8 mouse cellular contexts compared by ENCODE assay signal in genomic region chr12:108004701-108005487, GRCm38 (mm10). TPM values are rescaled to one million over a fixed set of nuclear protein-coding genes. Genes with fewer than 3 reads are reported as not detected.
A peak's percentile ranks its signal among the peaks of the same experiment; 100 is the strongest.
DNase-seq lines count a peak whose midpoint lies in the region; ATAC-seq lines count a peak whose summit lies in the region.

No protein-coding gene starts in this region.

- H3K27me3 ChIP-seq in kidney, embryonic 15.5 days = peaks cover 64% of the 10 kb centered on the region
- no peaks in the 10 kb centered on the region for H3K27me3 ChIP-seq in embryonic facial prominence, embryonic 11.5 days (ENCODE audit: control insufficient read depth, insufficient read depth, low read length)
- no peaks in the 10 kb centered on the region for H3K27me3 ChIP-seq in limb, embryonic 11.5 days (ENCODE audit: control insufficient read depth, insufficient read depth, low read length)

- H3K4me2 ChIP-seq in kidney, embryonic 15.5 days = peak overlapping the region; percentile 99
- peak overlapping the region; percentile 75 for H3K4me2 ChIP-seq in embryonic facial prominence, embryonic 11.5 days (ENCODE audit: low read depth, low read length)
- peak overlapping the region; percentile 78 for H3K4me2 ChIP-seq in limb, embryonic 11.5 days (ENCODE audit: low read depth, severe bottlenecking)

- no peak for DNase-seq in kidney, postnatal 14 days
- DNase-seq in embryonic facial prominence, embryonic 11.5 days (ENCODE audit: low spot score) = peak; percentile 77
- DNase-seq in limb, embryonic 11.5 days (ENCODE audit: low spot score) = peak; percentile 85
- DNase-seq in retina, postnatal 1 day = peak; percentile 64
- DNase-seq in urinary bladder, postnatal 25 days (ENCODE audit: low spot score) = no peak
- DNase-seq in adipocyte (ENCODE audit: low spot score) = no peak
- DNase-seq in spleen, postnatal 36 days (ENCODE audit: low spot score in 2 of 2) = no peak

- H3K36me3 ChIP-seq in kidney, embryonic 15.5 days = no peaks in the 10 kb centered on the region
- no peaks in the 10 kb centered on the region for H3K36me3 ChIP-seq in embryonic facial prominence, embryonic 11.5 days (replicated peaks; ENCODE audit: control insufficient read depth, insufficient read depth, low read depth, low read length)
- no peaks in the 10 kb centered on the region for H3K36me3 ChIP-seq in limb, embryonic 11.5 days (ENCODE audit: control insufficient read depth, insufficient read depth, low read length)

- H3K9ac ChIP-seq in kidney, embryonic 15.5 days = peak overlapping the region; percentile 41
- peak overlapping the region; percentile 61 for H3K9ac ChIP-seq in embryonic facial prominence, embryonic 11.5 days (replicated peaks; ENCODE audit: low read length)
- peak overlapping the region; percentile 64 for H3K9ac ChIP-seq in limb, embryonic 11.5 days (ENCODE audit: low read length)

- H3K9me3 ChIP-seq in kidney, embryonic 15.5 days (replicated peaks) = no peaks in the 10 kb centered on the region
- H3K9me3 ChIP-seq in embryonic facial prominence, embryonic 11.5 days (replicated peaks; ENCODE audit: control insufficient read depth, low read length) = no peaks in the 10 kb centered on the region
- H3K9me3 ChIP-seq in limb, embryonic 11.5 days (ENCODE audit: control insufficient read depth, low read length) = no peaks in the 10 kb centered on the region

- peak overlapping the region; percentile 82 for H3K4me3 ChIP-seq in kidney, embryonic 15.5 days (replicated peaks)
- peak overlapping the region; percentile 94 for H3K4me3 ChIP-seq in embryonic facial prominence, embryonic 11.5 days (ENCODE audit: low read depth, low read length)
- peak overlapping the region; percentile 89 for H3K4me3 ChIP-seq in limb, embryonic 11.5 days (ENCODE audit: low read depth, low read length)

- peaks cover 46% of the 10 kb centered on the region for H3K4me1 ChIP-seq in kidney, embryonic 15.5 days
- H3K4me1 ChIP-seq in embryonic facial prominence, embryonic 11.5 days (ENCODE audit: control insufficient read depth, insufficient read depth, low read length) = peaks cover 5% of the 10 kb centered on the region; the same call in 1 of the 2 replicates
- peaks cover 21% of the 10 kb centered on the region; the same call in 1 of the 2 replicates for H3K4me1 ChIP-seq in limb, embryonic 11.5 days (ENCODE audit: control insufficient read depth, insufficient read depth, low read length)

- peak; percentile 52 for ATAC-seq in kidney, embryonic 15.5 days (replicated peaks; ENCODE audit: low FRiP score)
- peak; percentile 24; the same call in 1 of the 2 replicates for ATAC-seq in embryonic facial prominence, embryonic 11.5 days (replicated peaks; ENCODE audit: insufficient number of reproducible peaks, low FRiP score, low TSS enrichment, low read depth)
- peak; percentile 60 for ATAC-seq in limb, embryonic 11.5 days (ENCODE audit: insufficient number of reproducible peaks, low FRiP score, low TSS enrichment, low read depth)

- WGBS in kidney, embryonic 15.5 days = under 1% methylated on average over 43 of the region's 43 CpGs
- under 1% methylated on average over 43 of the region's 43 CpGs for WGBS in embryonic facial prominence, embryonic 11.5 days
- under 1% methylated on average over 42 of the region's 43 CpGs for WGBS in limb, embryonic 11.5 days

- peak overlapping the region; percentile 45; the same call in 1 of the 2 replicates for H3K27ac ChIP-seq in kidney, embryonic 15.5 days
- H3K27ac ChIP-seq in embryonic facial prominence, embryonic 11.5 days (replicated peaks; ENCODE audit: low read depth, low read length) = peak overlapping the region; percentile 59; the same call in 1 of the 2 replicates
- H3K27ac ChIP-seq in limb, embryonic 11.5 days (replicated peaks; ENCODE audit: low read depth, low read length) = peak overlapping the region; percentile 68

RNA-seq across cellular contexts. Expression of gene Bcl11b, which starts 1.5 kb away (rescaled TPM):
- polyA plus RNA-seq in kidney, embryonic 15.5 days (2015; fragmentation: Nextera tagmentation; extraction: Ambion mirVana) = 3.1 and 3.8 TPM in 2 replicates
- 14.8 and 15.5 TPM in 2 replicates for polyA plus RNA-seq in embryonic facial prominence, embryonic 11.5 days (2014; fragmentation: Nextera tagmentation; extraction: Ambion mirVana)
- polyA plus RNA-seq in limb, embryonic 11.5 days (2014; fragmentation: Nextera tagmentation; extraction: Ambion mirVana) = 8.7 and 12.3 TPM in 2 replicates

Comparison
In these comparisons a context has a peak if more than half of its experiments do, and no peak if none do; other contexts are left out.
1. DNase-seq: peak in embryonic facial prominence, embryonic 11.5 days (single experiment), limb, embryonic 11.5 days (single experiment) and retina, postnatal 1 day (single experiment); none in kidney, postnatal 14 days (single experiment), urinary bladder, postnatal 25 days (single experiment), adipocyte (single experiment) and spleen, postnatal 36 days (0 of 2).
2. Peak in every context shown above with its lines, with median percentiles within 50 percentile points of each other: ATAC-seq, H3K27ac ChIP-seq, H3K4me2 ChIP-seq, H3K4me3 ChIP-seq and H3K9ac ChIP-seq.